Comparison of ENCODE assay signal across 8 mouse cellular contexts in genomic region chr5:35595706-35596105, GRCm38 (mm10). TPM values are rescaled to one million over a fixed set of nuclear protein-coding genes. Genes with fewer than 3 reads are reported as not detected.
A peak's percentile ranks its signal among the peaks of the same experiment; 100 is the strongest.
DNase-seq lines count a peak whose midpoint lies in the region; TF ChIP-seq lines count a peak whose summit lies in the region.

No protein-coding gene starts in this region.

- peak; percentile 100 for TF ChIP-seq CTCF in lung, adult 2 months (IDR thresholded peaks at IDR 0.05; ENCODE audit: insufficient read depth, low read length)

- peaks cover 5% of the 10 kb centered on the region; the same call in 1 of the 2 replicates for H3K4me1 ChIP-seq in lung, adult 2 months (ENCODE audit: control insufficient read depth, insufficient read depth, low read length)

- H3K4me3 ChIP-seq in lung, adult 2 months (replicated peaks; ENCODE audit: extremely low read depth, low read depth, low read length): no peak overlapping the region

- 18% methylated on average over 4 of the region's 4 CpGs for WGBS in lung, adult 2 months

- DNase-seq in 416B (ENCODE audit: low read depth) (peak; percentile 80), ZHBTc4 (ENCODE audit: low read depth, low spot score) (peak; percentile 87)
- DNase-seq in cerebellum, postnatal 4 days (ENCODE audit: low spot score in 2 of 2): peak; percentile 57 to 80
- DNase-seq in gastrocnemius, postnatal 4 days (ENCODE audit: low spot score in 2 of 2): peak; percentile 70 to 73
- DNase-seq in kidney, postnatal 25 days: peak; percentile 81 to 82
- peak; percentile 72 for DNase-seq in lung, adult 2 months
- DNase-seq in ovary, postnatal 36 days (ENCODE audit: low spot score): peak; percentile 78
- peak; percentile 76 for DNase-seq in thymus, postnatal 0 days (ENCODE audit: low spot score)

- no peak for TF ChIP-seq POLR2A in lung, adult 2 months (IDR thresholded peaks at IDR 0.05; ENCODE audit: borderline replicate concordance, extremely low read depth, low read depth, low read length)

RNA-seq across cellular contexts. Expression of gene Acox3, which starts 12.9 kb away (rescaled TPM):
- total RNA-seq in gastrocnemius, postnatal 4 days (2021): 10 to 100 TPM; 13.1 to 17.0 TPM
- 42.8 and 53.8 TPM in 2 replicates for polyA plus RNA-seq in lung, adult 2 months (2012; rRNA removed)
- polyA plus RNA-seq in thymus, postnatal 0 days (2015; fragmentation: Nextera tagmentation; extraction: Ambion mirVana): 15.2 TPM in 2 replicates

RNA-seq across cellular contexts. Expression of gene Trmt44, which starts 20.8 kb away (rescaled TPM):
- total RNA-seq in gastrocnemius, postnatal 4 days (2021): 1 to 10 TPM; 4.2 to 4.9 TPM
- polyA plus RNA-seq in lung, adult 2 months (2012; rRNA removed): 4.2 and 4.5 TPM in 2 replicates
- polyA plus RNA-seq in thymus, postnatal 0 days (2015; fragmentation: Nextera tagmentation; extraction: Ambion mirVana): 6.0 TPM in 2 replicates
